Mouse (Mus musculus) intestine, embryonic 14.5 days (tissue): ENCODE measurements around the gene Mknk1. TPM values are rescaled to one million over a fixed set of nuclear protein-coding genes. Genes with fewer than 3 reads are reported as not detected.

ENCODE experiments used
- ATAC-seq: fragments of 200-750 bp; cut with Nextera tagmentation; replicated peaks from 2 replicates; pipeline ENCODE4 v1.8.0; 2017; ENCODE audit warnings: low read depth, moderate number of reproducible peaks, moderate TSS enrichment, moderate library complexity; ENCODE audit not compliant: low FRiP score, low TSS enrichment
- DNase-seq: peaks from one replicate; pipeline ENCODE4 v3.0.0-alpha.2; 2018; ENCODE audit warnings: low spot score
- H3K27ac ChIP-seq: fragments of 300-500 bp; sonication (generic); 2 replicates; pipeline ENCODE4 v1.5.1; 2014; ENCODE audit warnings: low read depth, mild to moderate bottlenecking, control low read depth
- H3K27me3 ChIP-seq: fragments of 300-500 bp; sonication (generic); replicated peaks from 2 replicates; pipeline ENCODE4 v1.6.1; 2014; ENCODE audit warnings: low read length, control low read depth; ENCODE audit not compliant: control insufficient read depth, insufficient read depth
- H3K36me3 ChIP-seq: fragments of 300-500 bp; sonication (generic); 2 replicates; pipeline ENCODE4 v1.6.1; 2014; ENCODE audit warnings: low read length, control low read depth; ENCODE audit not compliant: control insufficient read depth, insufficient read depth
- H3K4me1 ChIP-seq: fragments of 300-500 bp; sonication (generic); replicated peaks from 2 replicates; pipeline ENCODE4 v1.6.1; 2014; ENCODE audit warnings: low read length, control low read depth, mixed read lengths; ENCODE audit not compliant: control insufficient read depth, insufficient read depth
- H3K4me2 ChIP-seq: fragments of 300-500 bp; sonication (generic); 2 replicates; pipeline ENCODE4 v1.6.1; 2014; ENCODE audit warnings: low read length
- H3K4me3 ChIP-seq: fragments of 300-500 bp; sonication (generic); 2 replicates; pipeline ENCODE4 v1.5.1; 2014; ENCODE audit warnings: low read depth, low read length, control low read depth, mixed read lengths
- H3K9ac ChIP-seq: fragments of 300-500 bp; sonication (generic); 2 replicates; pipeline ENCODE4 v1.6.1; 2014; ENCODE audit warnings: mild to moderate bottlenecking, low read length
- H3K9me3 ChIP-seq: fragments of 300-500 bp; sonication (generic); 2 replicates; pipeline ENCODE4 v1.6.1; 2016; ENCODE audit warnings: low read length, control low read depth; ENCODE audit not compliant: control insufficient read depth
- WGBS: fragments of 180-500 bp; shearing (Covaris S2); extraction: QIAGEN DNeasy Blood & Tissue Kit; methylation state at CpG from one replicate; pipeline ENCODE4 v1.1.7; 2014; 5-methylcytosine and 5-hydroxymethylcytosine counted together
- polyA plus RNA-seq: library from polyadenylated mRNA; unstranded; fragments of >200 nt; fragmentation: Nextera tagmentation; extraction: Ambion mirVana; gene quantifications from 2 replicates; pipeline ENCODE4 v1.2.1, GENCODE M21; 2014

The Mknk1 gene
- polyA plus RNA-seq, 1 experiment from 2014 or later = 24.7 TPM

- H3K4me1 ChIP-seq = no peaks in the 10 kb centered on the region
- ATAC-seq (no peak), DNase-seq (no peak)
- H3K36me3 ChIP-seq = no peaks in the 10 kb centered on the region
- H3K27me3 ChIP-seq = peaks cover 48% of the 10 kb centered on the region
- H3K9ac ChIP-seq = no peak overlapping the region
- WGBS = 45% methylated on average over 1 of the region's 1 CpGs
- no peak overlapping the region for H3K27ac ChIP-seq
- H3K4me3 ChIP-seq = no peak overlapping the region
- H3K9me3 ChIP-seq = no peaks in the 10 kb centered on the region
- H3K4me2 ChIP-seq = no peak overlapping the region
Observed at GRCm38 (mm10) chr4:115907994-115908393, 69.0 kb downstream of the Mknk1 start.

- no peak for ATAC-seq
- Histone ChIP-seq H3K36me3 (no peaks in the 10 kb centered on the region), H3K9ac (no peak overlapping the region), H3K4me1 (no peaks in the 10 kb centered on the region), H3K27me3 (peaks cover 42% of the 10 kb centered on the region), H3K9me3 (no peaks in the 10 kb centered on the region), H3K27ac (no peak overlapping the region), H3K4me2 (no peak overlapping the region), H3K4me3 (no peak overlapping the region)
- WGBS = 28% methylated on average over 7 of the region's 7 CpGs
- no peak for DNase-seq
Observed at GRCm38 (mm10) chr4:115908641-115909040, 69.6 kb downstream of the Mknk1 start.

- H3K27me3 ChIP-seq = peaks cover 19% of the 10 kb centered on the region; the same call in 1 of the 2 replicates
- WGBS = 5% methylated on average over 4 of the region's 4 CpGs
Observed at GRCm38 (mm10) chr4:115911586-115911985, 72.6 kb downstream of the Mknk1 start.

GRCm38 (mm10) chr4:115919911-115920310 is 80.9 kb downstream of the Mknk1 start:
- no peak overlapping the region for H3K4me2 ChIP-seq
- no peaks in the 10 kb centered on the region for H3K4me1 ChIP-seq
- no peak for ATAC-seq
- peaks cover 22% of the 10 kb centered on the region for H3K27me3 ChIP-seq
- no peak overlapping the region for H3K9ac ChIP-seq
- H3K4me3 ChIP-seq = no peak overlapping the region
- H3K27ac ChIP-seq = no peak overlapping the region
- no peaks in the 10 kb centered on the region for H3K36me3 ChIP-seq
- 80% methylated on average over 16 of the region's 16 CpGs for WGBS
- no peaks in the 10 kb centered on the region for H3K9me3 ChIP-seq
- DNase-seq = no peak

More at GRCm38 (mm10) chr4:115911586-115911985, 72.6 kb downstream of the Mknk1 start:
- H3K4me2 ChIP-seq = no peak overlapping the region
- H3K36me3 ChIP-seq = no peaks in the 10 kb centered on the region
- H3K9ac ChIP-seq = no peak overlapping the region
- no peaks in the 10 kb centered on the region for H3K9me3 ChIP-seq
- DNase-seq (no peak), ATAC-seq (no peak)
- no peak overlapping the region for H3K4me3 ChIP-seq
- H3K27ac ChIP-seq = no peak overlapping the region
- H3K4me1 ChIP-seq = no peaks in the 10 kb centered on the region

- H3K4me2 ChIP-seq = no peak overlapping the region
- H3K27me3 ChIP-seq = peaks cover 15% of the 10 kb centered on the region
- no peak overlapping the region for H3K4me3 ChIP-seq
- WGBS = 85% methylated on average over 5 of the region's 5 CpGs
- no peak for DNase-seq
- H3K36me3 ChIP-seq = no peaks in the 10 kb centered on the region
- no peak overlapping the region for H3K9ac ChIP-seq
- H3K9me3 ChIP-seq = no peaks in the 10 kb centered on the region
- no peak overlapping the region for H3K27ac ChIP-seq
- H3K4me1 ChIP-seq = no peaks in the 10 kb centered on the region
- ATAC-seq = no peak
Observed at GRCm38 (mm10) chr4:115922688-115923087, 83.7 kb downstream of the Mknk1 start.

- Histone ChIP-seq H3K27me3 (peaks cover 18% of the 10 kb centered on the region), H3K9ac (no peak overlapping the region), H3K9me3 (no peaks in the 10 kb centered on the region), H3K4me3 (no peak overlapping the region), H3K4me2 (no peak overlapping the region), H3K36me3 (no peaks in the 10 kb centered on the region), H3K4me1 (no peaks in the 10 kb centered on the region), H3K27ac (no peak overlapping the region)
- DNase-seq (no peak), ATAC-seq (no peak)
- 72% methylated on average over 16 of the region's 16 CpGs for WGBS
Observed at GRCm38 (mm10) chr4:115923262-115923880, 84.4 kb downstream of the Mknk1 start.

- Histone ChIP-seq H3K4me3 (no peak overlapping the region), H3K27me3 (peaks cover 57% of the 10 kb centered on the region), H3K4me1 (no peaks in the 10 kb centered on the region), H3K27ac (no peak overlapping the region), H3K36me3 (no peaks in the 10 kb centered on the region), H3K4me2 (no peak overlapping the region), H3K9me3 (no peaks in the 10 kb centered on the region), H3K9ac (no peak overlapping the region)
- DNase-seq (no peak), ATAC-seq (no peak)
- 25% methylated on average over 7 of the region's 7 CpGs for WGBS
Observed at GRCm38 (mm10) chr4:115927637-115928036, 88.6 kb downstream of the Mknk1 start.

Other genes with a start within 250 kb of the Mknk1 start
- not detected in 2 replicates for gene Cyp4a32, start 238.2 kb upstream of the Mknk1 start, polyA plus RNA-seq
- 1.7 and 2.6 TPM in 2 replicates for gene Cyp4b1, start 191.5 kb upstream of the Mknk1 start, polyA plus RNA-seq
- gene Efcab14, start 101.5 kb upstream of the Mknk1 start, polyA plus RNA-seq = 46.1 and 49.2 TPM in 2 replicates
- gene Tex38, start 58.2 kb upstream of the Mknk1 start, polyA plus RNA-seq = 0.39 TPM in 2 replicates
- gene Atpaf1, start 54.4 kb upstream of the Mknk1 start, polyA plus RNA-seq = 62.7 and 73.0 TPM in 2 replicates
- 10.7 and 13.4 TPM in 2 replicates for gene Mob3c, start 11.1 kb upstream of the Mknk1 start, polyA plus RNA-seq
- gene Kncn, start 45.2 kb downstream of the Mknk1 start, polyA plus RNA-seq = not detected in 2 replicates
- gene 6430628N08Rik, start 51.5 kb downstream of the Mknk1 start, polyA plus RNA-seq = not detected in 2 replicates
- 0.07 TPM in 1 of 2 replicates, not detected in the other for gene Dmbx1, start 100.7 kb downstream of the Mknk1 start, polyA plus RNA-seq
- gene Faah, start 178.7 kb downstream of the Mknk1 start, polyA plus RNA-seq = 13.5 and 19.2 TPM in 2 replicates
- gene Nsun4, start 214.7 kb downstream of the Mknk1 start, polyA plus RNA-seq = 21.6 and 22.4 TPM in 2 replicates
- 595 and 617 TPM in 2 replicates for gene Uqcrh, start 235.9 kb downstream of the Mknk1 start, polyA plus RNA-seq
- gene Lrrc41, start 236.1 kb downstream of the Mknk1 start, polyA plus RNA-seq = 73.4 and 78.9 TPM in 2 replicates